Mouse (Mus musculus) heart, adult 9 months (tissue): Measurements from ENCODE around the gene Alkbh8.
"Not testable (repeated sequence)": the region's sequence is repeated elsewhere in the genome, so short reads cannot be mapped to it uniquely, and the experiment has no call there.

Experiments
- DNase-seq, 2 experiments: peaks; one replicate each; pipeline ENCODE4 v3.0.0; 2022; ENCODE audit warnings: low spot score in 2 of 2

Alkbh8 gene

DNA sequence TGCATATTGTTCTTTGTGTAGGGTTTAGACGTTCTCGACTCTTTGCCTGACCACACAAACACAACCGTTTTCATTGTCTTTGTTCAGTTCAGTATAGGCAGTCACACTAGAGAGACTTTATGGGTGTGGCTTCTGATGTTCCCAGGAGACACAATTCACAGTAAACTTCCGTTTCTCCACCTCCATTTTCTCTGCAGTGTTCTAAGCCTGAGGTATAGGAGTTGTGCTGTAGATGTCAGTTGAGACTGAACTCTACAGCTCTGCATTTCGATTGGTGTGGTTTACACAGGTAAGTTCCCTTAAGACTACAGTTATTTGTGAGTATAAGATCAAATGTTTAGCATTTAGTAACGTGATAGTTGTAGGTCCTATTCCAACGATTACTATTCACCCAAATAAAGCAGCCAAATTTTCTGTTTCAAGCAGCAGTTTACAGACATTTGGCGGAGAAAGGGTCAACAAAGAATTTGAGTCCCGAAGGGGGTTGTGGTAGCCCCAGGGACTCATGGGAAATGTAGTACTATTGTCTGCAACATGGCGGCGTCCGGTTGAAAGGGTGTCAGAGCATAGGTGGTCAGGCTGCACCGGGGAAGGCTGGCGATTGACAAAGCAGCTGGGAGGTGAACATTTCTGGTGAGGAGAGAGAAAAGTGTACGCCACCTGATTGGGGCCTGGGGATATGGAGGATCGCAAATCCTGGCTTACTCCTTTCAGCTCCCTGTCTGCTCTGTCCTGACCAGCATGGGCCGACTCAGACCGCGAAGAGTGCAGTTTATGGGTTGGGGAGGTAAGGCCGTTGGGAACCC lies at the start of gene Alkbh8:
Gene Alkbh8 (plus strand): TSS at position 179 of the 806 bp plus-strand sequence.
- DNase-seq, result peak; percentile 77 to 79

DNA sequence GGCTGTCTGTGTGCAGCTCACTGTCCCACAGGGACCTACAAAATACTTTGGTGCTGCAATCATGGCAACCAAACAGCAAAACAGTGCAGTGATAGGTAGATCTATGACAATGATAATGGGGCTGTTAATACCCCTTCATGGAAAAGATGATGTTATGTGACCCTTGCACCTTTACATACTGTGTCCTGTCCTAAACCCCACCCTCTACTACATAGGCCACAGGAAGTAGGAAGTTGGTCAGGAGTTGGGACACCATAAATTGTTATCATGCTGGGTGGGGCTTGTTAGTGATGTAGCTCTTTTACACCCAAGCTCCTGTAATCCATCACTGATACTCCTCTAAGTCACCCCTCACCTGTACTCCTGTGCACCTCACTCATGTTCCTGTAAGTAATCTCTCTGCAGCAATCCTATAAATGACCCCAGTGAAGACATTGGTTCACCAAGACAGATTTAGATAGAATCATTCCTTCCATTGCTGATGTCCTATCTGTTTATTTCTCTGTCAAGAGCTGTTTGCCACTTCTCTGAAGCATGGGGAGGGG lies 25.6 kb upstream of the Alkbh8 start:
- DNase-seq, result no peak

DNA sequence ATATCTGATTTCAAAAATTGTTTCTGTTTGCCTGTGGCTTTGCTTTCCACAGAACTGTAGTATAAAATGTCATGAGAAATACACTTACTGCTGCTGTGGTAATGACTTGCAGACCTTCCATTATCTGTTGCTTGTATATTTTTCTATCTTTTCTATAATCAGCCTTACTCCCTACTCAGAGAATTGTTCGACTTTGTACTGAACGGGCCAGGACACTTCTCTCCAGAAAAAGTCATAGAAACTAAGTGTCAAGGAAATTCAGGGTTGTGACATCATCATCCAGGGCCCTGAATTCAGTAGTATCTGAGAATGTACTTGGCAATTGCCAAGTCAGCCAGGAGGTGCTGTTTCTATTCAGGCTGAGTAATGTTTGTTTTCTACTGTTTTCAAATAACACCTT lies 24.9 kb upstream of the Alkbh8 start:
- DNase-seq, result no peak

- DNase-seq, result not testable (repeated sequence)
Observed at GRCm38 (mm10) chr9:3327342-3328053, 7.4 kb upstream of the Alkbh8 start.

DNA sequence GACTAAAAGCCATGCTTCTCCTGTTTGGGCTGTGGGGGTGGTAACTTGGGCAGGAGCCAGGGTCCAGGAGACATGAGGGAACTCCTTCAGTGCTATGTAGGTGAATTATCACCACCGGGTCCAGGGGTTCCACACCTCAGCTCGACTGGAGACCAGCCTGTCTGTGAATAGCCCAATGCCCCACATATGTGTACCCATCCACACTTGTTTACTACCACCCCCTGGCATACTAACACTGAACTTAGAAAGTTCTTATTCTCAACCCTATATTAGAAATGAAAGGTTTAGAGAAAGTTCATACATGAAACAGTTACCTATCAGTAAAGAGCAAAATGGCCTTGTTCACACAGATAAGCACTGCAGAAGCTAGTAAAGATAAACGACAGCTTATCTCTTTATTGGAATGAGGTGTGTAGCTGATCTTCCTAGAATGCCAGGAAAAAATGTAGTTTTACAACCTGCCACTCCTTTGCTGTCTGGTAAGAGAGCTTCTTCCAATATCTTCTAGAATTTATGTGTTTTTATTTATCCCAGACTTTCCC lies 6.8 kb upstream of the Alkbh8 start:
- no peak for DNase-seq

- DNase-seq, result no peak
Observed at GRCm38 (mm10) chr9:3330319-3330718, 4.6 kb upstream of the Alkbh8 start.

GRCm38 (mm10) chr9:3330737-3331384 lies 4.1 kb upstream of the Alkbh8 start:
- no peak for DNase-seq

DNA sequence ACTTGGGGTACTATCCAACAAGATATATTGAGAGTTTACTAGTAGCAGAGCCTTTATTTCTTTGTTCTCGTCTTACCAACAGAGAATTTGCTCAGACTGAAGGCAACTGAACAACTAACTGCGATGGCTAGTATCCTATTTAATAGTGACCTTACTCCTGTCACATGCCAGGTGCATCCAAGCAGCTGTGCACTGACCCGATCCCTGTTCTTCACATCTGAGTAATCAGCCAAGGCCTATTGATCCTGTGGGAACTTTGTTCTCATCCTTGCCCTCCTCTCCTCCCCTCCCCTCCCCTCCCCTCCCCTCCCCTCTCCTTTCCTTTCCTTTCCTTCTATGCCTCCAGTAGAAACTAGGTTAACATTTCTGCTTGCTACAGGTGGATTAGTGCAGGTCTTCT lies 1.7 kb downstream of the Alkbh8 start:
- DNase-seq, result no peak

- DNase-seq, result no peak
Observed at GRCm38 (mm10) chr9:3345136-3345535, 10.2 kb downstream of the Alkbh8 start.

GRCm38 (mm10) chr9:3345967-3346366 lies 11.0 kb downstream of the Alkbh8 start:
- no peak for DNase-seq

DNA sequence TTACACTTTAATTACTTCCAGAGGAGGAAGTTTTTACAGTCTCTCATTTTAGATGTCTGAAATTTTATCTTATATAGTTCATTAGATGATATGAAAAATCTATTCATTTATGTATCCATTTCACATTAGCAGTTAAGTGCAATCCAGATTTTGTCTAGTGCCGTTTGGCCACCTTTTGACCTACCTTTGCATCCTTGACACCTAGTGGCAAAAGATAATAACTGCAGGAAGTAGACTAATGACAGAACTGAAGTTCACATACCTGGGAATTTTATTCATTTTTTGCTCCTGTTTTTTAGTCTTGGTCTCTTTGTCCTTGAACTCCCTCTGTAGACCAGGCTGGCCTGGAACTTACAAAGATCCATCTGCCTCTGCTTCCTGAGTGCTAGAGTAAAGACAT lies 15.1 kb downstream of the Alkbh8 start:
- DNase-seq, result no peak

DNA sequence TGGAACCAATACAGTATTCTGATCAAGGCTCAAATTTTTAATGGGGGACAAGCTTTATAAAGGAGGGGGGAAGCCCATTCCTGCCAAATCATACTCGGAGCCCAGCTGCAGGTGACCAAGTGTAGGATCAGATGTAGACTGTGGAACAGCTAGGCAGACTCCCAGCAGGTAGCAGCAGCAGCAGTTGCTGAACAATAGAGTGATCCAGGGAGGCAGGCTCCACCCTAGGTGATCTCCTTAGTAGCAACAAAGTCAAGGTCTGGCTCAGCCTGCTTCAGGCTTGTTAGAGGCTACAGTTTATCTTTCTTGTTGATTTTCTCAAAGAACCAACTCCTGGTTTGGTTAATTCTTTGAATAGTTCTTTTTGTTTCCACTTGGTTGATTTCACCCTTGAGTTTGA lies 41.4 kb downstream of the Alkbh8 start:
- not testable (repeated sequence) for DNase-seq

GRCm38 (mm10) chr9:3403251-3404208 lies 68.6 kb downstream of the Alkbh8 start, which contains the start of gene Cwf19l2:
Cwf19l2 (plus strand) TSS chr9:3403592.
- DNase-seq, result peak; percentile 87 to 91

GRCm38 (mm10) chr9:3404372-3404771 lies 69.4 kb downstream of the Alkbh8 start:
- peak; percentile 5 to 12 for DNase-seq

DNA sequence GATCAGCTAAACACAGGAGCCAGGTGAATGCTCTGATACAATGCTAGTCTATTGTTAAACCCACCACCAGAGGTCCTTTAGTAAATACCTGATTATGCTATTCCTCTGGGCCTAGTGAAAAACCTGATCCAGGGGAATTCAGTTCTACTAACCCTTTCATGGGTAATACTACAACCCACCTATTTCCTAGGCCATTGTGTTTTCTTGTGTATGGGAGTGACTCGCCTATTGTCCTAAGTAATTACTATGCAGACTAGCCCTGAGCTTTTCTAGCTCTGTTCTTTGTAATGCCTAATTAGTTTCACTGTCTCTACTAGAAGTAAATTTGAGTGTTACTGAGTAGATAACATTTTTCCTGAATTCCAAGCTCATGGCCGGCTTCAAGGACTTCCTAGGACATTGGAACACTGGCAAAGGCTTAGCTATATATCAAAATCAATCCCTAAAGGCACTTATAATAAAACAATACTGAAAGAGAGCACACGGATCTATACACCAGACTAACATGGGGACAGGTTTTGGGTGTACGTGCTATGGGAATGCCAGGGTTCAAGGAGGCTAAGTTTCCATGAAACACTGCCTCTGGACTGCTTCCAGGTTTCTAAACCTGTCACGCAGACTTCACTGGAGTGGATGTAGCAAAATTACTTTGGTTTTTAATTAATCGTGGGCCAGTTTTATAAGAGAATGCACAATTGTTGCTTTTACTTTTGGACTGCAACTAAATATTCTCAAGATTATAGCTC lies 104.8 kb downstream of the Alkbh8 start:
- DNase-seq, result not testable (repeated sequence)
